Mouse (Mus musculus): ENCODE results near the gene Slc9a8.

Slc9a8 gene

DNA sequence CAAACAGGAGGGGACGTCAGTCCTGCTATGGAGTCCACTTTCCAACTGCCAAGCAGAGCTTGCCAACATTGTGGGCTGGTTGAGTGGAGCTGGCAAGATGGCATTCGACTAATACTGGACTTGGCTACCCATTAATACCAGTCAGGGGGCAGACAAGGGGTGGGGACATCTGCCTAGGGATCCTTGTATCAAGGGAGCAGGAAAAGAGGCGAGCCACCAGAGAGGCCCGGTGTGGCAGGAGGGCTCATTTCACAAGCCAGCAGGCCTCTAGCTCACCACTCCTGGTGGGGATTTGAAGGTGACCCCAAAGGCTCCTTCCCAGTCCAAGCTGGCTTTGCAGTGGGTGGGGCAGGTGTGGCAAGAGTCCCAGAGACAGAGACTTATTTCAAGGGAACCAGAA lies 61.2 kb downstream of the Slc9a8 start:
- no peak for DNase-seq (ENCODE audit: low read depth in 2 of 2, low spot score in 2 of 2)

DNA sequence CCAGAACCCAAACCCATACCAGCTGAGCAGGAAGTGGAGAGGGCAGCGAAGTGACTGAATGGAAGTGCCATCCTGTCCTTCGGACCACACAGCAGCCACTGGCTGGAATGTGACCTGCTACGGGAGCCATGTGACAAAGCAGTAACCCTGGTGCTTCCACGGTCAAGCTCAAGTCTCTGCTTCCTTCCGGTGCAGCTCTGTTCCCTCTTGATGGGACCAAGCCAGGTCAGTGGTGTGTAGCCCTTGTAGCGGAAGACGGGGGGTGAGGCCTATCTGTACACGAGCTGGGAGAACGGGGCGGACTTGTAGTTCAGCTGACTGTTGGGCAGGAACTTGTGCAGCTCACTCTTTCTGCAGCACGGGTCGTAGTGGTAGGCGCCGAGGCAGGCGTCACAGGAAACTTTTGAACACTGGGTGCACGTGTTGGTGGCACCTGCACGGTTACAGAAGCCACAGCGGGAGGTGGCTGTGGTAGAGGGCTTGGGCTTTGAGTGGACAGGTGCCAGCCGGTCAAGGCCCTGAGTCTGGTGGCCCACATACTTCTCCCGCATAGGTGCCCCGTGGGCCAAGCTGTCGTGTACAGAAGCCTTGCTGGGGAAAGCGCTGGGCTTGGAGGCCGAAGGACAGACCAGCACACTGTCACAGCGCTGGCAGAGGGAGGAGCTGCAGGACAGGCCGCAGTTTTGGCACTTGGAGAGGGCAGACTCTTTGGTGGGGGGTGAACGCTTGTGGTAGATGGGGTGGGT lies 61.7 kb downstream of the Slc9a8 start:
- DNase-seq (ENCODE audit: low read depth in 2 of 2, low spot score in 2 of 2), result no peak

DNA sequence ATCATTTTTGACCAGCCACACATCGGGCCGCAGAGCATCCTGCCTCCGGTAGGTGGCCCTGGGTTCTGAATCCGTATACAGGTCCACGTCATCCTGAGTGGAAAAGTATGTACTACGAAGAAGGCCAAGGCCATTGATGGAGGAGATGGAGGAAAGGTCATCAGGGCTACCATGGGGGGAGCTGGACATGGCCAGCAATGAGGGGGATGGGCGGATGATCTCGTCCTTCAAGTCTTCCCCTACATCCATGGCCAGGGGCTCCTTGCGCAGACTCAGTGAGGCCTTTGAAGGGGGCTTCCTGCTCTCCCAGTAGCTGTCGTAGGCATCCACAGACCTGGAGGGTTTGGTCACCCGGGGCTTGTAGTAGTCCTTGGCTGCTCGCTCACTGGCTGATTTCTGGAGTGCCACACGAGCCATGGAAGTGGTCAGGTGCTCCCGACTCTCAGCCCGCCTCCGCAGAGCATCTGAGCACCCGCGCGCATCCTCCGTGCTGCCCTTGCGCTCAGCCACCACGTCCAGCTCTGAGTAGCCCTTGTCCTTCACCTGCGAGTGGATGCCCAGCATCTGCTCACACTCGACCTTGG lies 62.4 kb downstream of the Slc9a8 start:
- no peak for DNase-seq (ENCODE audit: low read depth in 2 of 2, low spot score in 2 of 2)

DNA sequence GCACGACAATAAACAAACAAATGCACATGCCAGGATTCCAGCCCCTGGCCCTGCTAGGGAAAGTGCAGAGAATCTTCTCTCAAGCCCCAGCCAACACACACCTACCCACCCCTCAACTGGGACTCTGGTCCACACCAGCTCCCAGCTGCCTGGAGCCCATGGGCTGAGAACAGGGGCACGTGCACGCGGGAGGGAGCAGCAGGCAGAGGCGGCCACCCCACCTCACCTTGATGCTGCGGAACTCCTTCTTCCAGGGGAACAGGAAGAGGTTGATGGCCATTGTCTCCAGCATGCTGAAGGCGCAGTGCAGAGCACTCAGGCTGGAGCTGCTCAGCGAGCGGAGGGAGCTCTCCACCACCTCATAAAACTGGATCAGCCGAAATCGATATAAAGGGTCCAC lies 63.4 kb downstream of the Slc9a8 start:
- DNase-seq (ENCODE audit: low read depth in 2 of 2, low spot score in 2 of 2), result no peak

DNA sequence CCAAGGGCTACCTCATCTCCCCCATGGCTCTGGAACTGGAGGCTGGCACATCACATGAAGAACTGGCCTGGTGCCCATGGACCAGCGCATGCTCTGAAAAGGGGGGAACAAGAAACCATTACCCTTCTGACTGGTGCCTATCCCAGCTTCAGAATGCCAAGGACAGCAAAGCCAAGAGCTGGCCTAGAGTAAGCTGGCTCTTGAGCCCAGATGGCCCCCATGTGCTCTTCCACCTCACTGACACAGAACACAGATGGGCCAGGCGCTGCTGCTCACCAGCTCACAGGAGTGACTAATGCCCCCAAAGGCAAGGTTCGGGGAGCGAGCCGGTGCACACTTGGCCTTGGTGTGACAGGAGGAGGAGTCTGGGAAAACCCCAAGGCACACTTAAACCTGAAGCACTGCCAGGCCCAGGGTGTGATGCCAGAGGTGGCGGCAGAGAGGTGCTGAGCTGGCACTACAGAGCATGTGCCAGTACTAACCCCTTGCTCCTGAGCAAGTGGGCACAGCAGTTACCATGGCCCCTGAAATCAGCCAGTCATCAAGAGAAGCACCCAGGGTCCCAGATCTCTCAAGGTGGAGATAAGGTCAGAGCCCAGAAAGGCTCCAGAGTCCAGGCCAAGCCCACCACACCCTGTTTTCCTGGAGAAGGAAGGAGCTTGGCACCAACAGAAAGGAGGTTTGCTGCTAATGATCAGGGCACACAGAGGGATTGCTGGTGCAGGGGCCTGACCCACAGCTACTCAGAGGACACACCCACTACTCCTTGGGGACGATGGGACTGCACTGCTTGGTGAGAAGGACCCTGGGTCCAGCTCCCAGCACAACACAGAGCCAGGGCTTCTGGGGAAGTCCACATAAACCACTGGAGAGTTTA lies 64.2 kb downstream of the Slc9a8 start:
- DNase-seq (ENCODE audit: low read depth in 2 of 2, low spot score in 2 of 2), result no peak

DNA sequence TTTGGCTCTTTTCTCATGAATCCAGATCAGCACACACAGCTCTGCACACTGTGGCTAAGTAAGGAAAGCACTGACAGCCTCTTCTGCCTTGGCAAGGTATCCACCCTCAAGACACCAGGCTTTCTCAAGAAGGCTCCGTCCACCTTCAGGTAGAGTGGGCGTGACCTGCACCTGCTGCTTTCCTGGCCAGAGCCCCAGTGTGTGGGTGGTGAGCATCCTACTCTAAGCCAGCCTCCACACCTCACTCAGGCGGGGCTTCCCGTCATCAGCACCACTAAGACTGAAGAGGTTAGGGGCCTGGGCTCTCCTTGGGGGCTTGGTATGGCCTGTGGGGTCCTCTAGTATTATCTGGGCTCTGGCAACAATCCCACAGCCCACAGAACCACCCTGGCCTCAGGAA lies 65.1 kb downstream of the Slc9a8 start:
- no peak for DNase-seq (ENCODE audit: low read depth in 2 of 2, low spot score in 2 of 2)

DNA sequence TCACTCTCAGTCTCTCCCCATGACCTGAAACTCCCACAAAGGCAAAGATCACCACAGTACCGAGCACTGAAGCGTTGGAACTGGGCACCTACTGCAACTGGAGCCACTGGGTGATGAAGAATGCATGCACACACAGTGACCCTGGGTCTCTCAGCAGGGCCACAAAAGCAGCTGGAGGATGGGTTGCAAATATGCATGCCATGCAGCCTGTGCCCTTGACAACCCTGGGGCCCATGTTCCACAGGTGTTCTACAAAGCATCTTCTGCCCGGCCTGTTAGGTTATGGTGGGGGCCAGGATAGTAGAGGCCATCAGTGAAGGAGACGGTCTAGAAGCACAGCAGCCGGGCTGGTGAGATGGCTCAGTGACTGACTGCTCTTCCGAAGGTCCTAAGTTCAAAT lies 66.0 kb downstream of the Slc9a8 start:
- no peak for DNase-seq (ENCODE audit: low read depth in 2 of 2, low spot score in 2 of 2)

DNA sequence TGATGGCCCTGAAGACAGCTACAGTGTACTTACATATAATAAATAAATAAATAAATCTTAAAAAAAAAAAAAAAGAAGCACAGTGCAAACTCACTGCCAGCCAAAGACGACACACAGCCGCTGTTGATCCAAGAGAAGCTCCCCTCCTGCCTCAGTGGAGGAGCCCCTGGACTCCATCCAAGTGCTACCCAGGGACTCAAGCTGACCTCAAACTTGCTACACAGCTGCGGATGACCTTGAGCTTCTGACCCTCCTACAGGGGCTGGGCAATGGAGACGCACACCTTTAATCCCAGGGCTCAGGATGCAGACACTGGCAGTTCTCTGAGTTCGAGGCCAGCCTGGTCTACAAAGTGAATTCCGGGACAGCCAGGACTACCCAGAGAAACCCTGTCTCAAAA lies 66.5 kb downstream of the Slc9a8 start:
- DNase-seq (ENCODE audit: low read depth in 2 of 2, low spot score in 2 of 2), result no peak

DNA sequence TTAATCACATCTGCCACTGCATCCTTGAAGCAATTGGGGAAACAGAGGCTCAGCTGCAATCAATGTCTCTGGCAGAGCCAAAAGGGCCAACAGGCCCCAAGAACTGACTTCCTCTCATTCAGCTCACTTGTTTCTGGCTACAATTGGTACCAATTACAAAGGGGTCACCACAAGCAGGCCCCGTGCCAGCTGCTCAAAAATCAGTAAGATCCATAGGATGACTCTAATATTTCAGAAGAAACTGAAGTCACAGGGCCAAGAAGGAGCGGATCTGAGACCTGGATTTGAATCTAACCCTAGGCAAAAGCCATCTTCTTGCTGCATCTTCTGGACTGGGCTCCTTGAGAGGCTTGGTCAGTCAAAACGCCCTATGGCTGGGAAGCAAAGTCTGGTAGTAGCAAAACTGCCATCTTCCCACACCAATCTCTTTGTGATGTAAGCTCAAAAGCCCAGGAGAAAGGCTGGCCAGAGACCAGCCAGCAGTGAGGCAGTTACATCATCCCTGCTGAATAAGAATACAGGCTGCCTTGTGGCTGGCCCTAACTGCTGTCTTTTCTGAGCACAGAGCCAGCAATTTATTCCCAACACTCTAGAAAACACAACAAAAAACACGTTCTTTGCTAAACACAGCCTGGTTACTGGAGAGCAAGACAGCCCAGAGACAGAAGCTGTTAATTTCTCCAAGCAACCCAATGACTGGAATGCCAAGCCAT lies 69.5 kb downstream of the Slc9a8 start:
- no peak for DNase-seq (ENCODE audit: low read depth in 2 of 2, low spot score in 2 of 2)

DNA sequence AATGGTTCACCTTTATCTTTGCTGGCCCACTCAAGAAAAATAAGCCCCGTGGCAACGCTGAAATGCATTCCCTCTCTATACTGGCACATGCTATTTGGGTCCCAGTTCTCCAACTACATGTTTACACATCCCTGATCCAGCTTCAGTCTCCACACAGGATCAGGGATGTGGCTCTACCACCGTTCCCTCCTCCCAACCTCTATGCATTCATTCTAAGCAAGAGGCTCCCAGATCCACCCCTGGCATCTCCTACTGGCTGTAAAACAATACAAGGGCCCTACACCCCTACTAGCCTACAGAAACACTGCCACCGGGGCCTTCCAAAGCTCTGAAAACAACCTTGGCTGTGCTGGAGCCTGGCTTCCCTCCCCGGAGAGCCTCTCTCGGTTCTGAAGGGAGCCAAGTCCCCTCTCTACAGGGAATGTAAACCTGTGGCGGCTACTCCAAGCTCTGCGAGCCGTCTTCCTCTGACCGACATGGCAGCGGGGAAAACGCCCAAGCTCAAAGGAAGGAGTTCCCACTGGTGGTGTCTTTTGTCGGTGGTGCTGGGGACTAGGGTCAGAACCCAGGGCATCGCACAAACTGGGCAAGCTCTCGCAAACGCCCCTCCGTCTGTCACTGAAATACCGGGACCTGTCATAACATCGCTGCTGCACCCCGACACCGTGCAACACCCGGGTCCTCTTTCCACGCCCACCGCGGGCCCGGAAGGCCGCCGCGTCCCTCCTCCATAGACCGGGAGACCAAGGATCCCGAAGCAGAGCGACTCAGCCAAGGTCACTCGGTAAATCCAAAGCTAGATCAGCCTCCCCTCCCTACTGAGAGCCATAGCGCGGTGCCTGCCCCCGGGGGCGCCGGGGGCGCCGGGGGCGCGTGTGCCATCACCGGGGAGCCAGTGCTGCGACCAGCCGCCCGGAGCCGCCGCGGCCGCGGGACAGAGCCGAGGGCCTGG lies 70.5 kb downstream of the Slc9a8 start, which contains the start of gene Rnf114:
Gene Rnf114 (plus strand): TSS at position 889 of the 952 bp plus-strand sequence.
- peak in 1 of 2 experiments; percentile 12 for DNase-seq (ENCODE audit: low read depth in 2 of 2, low spot score in 2 of 2)

DNA sequence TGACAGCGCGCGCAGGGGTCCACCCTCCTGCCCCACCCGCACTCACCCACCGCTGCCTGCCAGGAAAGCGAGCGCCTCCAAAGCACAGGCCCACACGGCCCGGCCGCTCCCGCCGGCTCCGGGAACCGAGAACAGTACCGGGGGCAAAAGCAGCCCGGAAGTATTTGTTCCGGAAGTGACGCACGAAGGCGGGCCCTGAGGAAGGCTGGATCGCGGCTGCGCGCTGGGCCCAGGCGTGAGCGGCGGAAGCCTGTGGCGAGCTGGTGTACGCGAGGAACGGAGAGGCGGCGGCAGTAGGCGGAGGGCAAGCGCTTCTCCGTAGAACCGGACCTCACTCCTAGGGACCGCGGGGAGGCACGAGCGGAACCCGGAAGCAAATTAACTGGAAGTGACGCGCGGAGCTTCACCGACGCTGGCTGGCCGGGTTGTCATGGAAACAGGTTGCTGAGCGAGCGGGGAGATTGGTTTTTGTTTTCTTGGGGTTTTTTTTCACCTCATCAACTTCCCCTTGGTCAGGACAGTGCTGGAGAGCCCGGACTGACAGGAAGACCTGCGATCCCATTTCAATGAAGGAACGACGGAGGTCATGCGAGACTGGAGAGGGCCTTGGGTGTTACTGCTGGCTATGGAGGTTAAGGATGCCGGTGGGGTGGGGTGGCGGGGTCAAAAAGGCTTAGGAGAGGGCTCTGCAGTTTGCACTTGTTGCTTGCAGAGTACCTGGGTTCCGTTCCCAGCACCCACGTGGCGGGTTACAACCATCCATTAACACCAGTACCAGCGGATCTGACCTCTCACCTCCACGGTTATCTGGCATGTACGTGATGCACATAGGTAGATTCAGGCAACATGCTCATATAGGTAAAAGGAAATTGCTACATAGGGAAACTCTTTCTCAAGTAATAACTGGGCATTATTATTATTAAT lies 71.5 kb downstream of the Slc9a8 start, which contains the start of gene Spata2:
Gene Spata2 (minus strand): TSS at position 175 of the 924 bp plus-strand sequence.
- peak; percentile 92 to 93 for DNase-seq (ENCODE audit: low read depth in 2 of 2, low spot score in 2 of 2)

DNA sequence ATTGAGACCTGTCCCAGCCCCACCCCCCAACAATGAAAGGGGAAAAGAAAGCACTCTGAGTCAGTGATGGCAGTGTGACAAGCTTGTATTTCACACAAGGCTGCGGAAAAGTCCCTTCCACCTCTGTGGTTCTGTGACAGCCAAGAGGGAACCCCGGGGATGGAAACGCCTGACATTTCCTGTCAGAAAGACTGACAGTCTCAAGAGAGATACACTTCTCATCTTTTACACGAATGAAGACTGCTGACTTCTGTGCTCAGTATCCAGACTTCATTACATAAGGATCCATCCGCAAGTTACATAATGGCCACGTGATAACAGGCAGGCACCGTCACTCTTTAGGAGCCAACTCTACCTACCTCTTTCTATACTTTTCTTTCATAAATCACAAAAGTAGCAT lies 74.9 kb downstream of the Slc9a8 start:
- no peak for DNase-seq (ENCODE audit: low read depth in 2 of 2, low spot score in 2 of 2)

DNA sequence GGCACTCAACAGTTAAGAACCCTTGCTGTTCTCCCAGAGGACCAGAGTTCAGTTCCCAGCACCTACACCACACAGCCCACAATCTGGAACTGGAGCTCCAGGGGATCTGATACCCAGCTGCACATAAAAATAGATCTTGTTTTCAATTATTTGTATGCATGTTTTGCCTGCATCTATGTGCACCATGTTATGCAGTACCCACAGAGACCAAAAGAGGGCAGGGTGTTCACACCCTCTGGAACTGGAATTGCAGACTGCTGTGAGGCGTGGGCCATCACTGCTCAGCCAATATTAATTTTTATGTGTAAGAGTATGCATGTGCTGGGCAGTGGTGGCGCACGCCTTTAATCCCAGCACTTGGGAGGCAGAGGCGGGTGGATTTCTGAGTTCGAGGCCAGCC lies 75.8 kb downstream of the Slc9a8 start:
- peak; percentile 61 to 80 for DNase-seq (ENCODE audit: low read depth in 2 of 2, low spot score in 2 of 2)

DNA sequence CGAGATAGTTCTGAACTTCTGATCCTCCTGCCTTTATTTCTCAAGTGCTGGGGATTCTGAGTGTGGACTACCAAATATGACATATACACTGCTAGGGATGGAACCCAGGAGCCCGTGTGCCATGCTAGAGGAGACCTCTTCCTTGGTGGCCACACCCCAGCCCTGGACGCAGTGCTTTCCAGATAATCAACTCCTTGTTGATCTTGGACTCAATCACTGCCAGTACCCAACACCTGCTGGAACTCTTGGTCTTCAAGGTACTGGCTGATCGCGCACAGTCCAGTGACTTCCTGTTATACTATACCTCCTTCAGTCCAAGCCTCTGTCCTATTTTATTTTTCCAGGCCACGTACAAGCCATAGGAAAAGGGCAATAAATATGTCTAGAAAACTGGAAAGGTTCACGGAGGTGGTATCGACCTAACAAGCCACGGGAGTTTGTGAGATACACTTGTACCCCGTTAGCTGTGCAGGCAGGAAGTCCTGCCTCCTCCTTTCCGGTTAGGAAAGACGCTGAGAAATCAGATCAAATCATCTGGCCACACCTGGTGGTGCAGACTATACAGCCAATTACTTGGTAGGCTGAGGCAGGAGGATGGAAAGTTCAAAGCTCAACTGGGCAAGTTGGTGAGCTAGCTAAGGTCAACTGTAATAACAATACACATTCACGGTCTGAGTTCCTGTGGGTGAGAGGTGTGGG lies 81.2 kb downstream of the Slc9a8 start:
- no peak for DNase-seq (ENCODE audit: low read depth in 2 of 2, low spot score in 2 of 2)

DNA sequence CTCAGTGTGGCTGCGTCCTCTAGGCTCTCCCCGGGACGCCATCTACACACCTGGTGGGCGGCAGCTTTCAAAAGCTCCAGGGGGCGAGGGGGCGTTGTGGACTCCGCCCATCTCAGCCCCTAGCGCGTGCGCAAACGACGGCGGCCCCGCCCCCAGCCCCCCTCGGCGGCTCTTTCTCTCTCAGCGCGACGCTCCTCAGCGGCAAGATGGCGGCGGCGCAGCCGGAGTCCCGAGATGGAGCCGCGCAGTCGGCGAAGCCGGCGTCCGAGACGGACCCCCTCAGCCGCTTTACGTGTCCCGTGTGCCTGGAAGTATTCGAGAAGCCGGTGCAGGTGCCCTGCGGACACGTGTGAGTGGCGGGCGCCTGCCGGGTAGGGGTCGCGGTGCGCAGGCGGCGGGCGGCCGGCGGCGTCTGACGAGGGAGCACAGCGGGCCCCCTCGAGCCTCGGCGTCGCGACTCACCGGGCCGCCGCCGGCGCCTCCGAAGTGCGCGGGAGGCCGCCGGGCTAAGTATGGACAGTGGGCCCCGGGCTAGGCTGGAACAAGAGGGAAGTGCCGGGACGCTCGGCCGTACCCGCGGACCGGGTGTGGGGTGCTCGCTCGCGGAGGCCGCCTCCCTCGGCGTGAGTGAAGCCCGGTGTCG lies 81.9 kb downstream of the Slc9a8 start:
- peak; percentile 89 to 90 for DNase-seq (ENCODE audit: low read depth in 2 of 2, low spot score in 2 of 2)

DNA sequence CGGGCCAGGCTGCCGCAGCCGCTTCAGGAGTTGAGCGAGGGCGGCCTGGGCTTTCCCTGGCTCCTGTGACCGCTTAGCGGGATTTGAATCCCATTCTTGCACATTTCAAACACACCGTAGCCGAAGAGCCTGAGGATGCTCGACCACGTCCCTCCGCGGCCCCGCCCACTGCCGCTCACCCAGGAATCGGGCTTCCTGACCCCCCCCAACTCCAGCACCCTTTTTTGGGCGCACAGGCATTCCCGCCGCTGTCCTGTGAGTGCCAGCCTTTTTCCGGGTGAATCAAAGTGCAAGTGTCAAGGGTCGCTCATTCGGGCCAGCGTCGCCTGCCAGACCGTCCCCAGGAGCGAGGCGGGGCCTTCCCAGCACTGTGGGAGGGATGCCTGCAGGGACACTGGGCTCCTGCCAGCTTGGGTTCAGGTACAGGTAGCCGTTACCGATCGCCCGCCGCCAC lies 82.4 kb downstream of the Slc9a8 start:
- DNase-seq (ENCODE audit: low read depth in 2 of 2, low spot score in 2 of 2), result no peak

DNA sequence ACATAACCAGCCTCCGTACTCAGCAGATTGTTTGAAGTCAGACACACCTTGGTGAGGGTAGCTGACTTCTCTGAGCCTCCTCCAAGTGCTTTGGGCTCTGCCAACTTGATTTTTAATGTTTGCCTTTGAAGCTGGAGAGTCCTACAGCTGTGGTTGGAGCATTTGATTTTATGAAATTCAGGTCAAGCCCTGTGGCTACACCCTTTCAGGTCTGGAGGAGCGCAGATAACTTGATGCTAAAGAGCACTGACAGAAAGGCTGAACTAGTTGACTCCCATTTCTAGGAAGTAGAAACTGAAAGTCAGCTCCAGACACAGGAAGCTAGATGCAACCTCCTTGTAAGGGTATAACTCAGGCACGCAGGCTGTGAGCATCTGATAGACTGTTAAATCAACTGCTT lies 83.6 kb downstream of the Slc9a8 start:
- DNase-seq (ENCODE audit: low read depth in 2 of 2, low spot score in 2 of 2), result peak; percentile 46 to 61

Data from CD8-positive naive resting alpha-beta T cell, adult 2 months (primary cell).